Mouse (Mus musculus) lung, postnatal 0 days (tissue): ENCODE results near the gene Grm4.

ENCODE experiments used
- CTCF ChIP-seq: IDR thresholded peaks from 2 replicates; pipeline ENCODE4 v1.5.1; 2016; ENCODE audit warnings: antibody characterized with exemption, mild to moderate bottlenecking
- EP300 ChIP-seq: IDR thresholded peaks from 2 replicates; pipeline ENCODE4 v1.6.1; 2016; ENCODE audit warnings: antibody characterized with exemption, mild to moderate bottlenecking, control low read depth

GRCm38 (mm10) chr17:27375551-27375950, 145.7 kb downstream of the Grm4 start:
- no peak for TF ChIP-seq CTCF
- TF ChIP-seq EP300 = no peak
